Mouse (Mus musculus) ES-E14 (cell line): ENCODE measurements at regions not wholly inside any gene's neighbourhood (a gene's known extent, or its start where the extent isn't known, plus 50 kb on each side); places are given as distances from the start of the nearest gene placed in this dataset.
"Not testable (repeated sequence)": the region's sequence is repeated elsewhere in the genome, so short reads cannot be mapped to it uniquely, and the experiment has no call there.

Experiments
- DNase-seq: peaks from one replicate; pipeline ENCODE4 v3.0.0-alpha.2; 2013; ENCODE audit warnings: low read depth, low spot score
- H3K27ac ChIP-seq: 2 replicates; pipeline ENCODE4 v1.5.1; 2012; ENCODE audit warnings: low read depth, mild to moderate bottlenecking, low read length, moderate library complexity, mixed read lengths; ENCODE audit not compliant: poor library complexity, insufficient read depth, severe bottlenecking
- H3K36me3 ChIP-seq: 2 replicates; pipeline ENCODE4 v1.6.1; 2012; ENCODE audit warnings: mild to moderate bottlenecking, low read length, moderate library complexity, mixed read lengths; ENCODE audit not compliant: control insufficient read depth, poor library complexity, insufficient read depth, severe bottlenecking
- H3K4me1 ChIP-seq, 2 experiments: fragments of 150-350 bp in 1 of 2; sonication (generic) in 1 of 2; 2 replicates each; pipeline ENCODE4 v1.6.1; 2012; ENCODE audit warnings: low read length in 2 of 2, mild to moderate bottlenecking in 1 of 2, mixed read lengths in 1 of 2; ENCODE audit not compliant: control insufficient read depth in 2 of 2, insufficient read depth in 2 of 2, poor library complexity in 1 of 2
- H3K4me3 ChIP-seq, 2 experiments: fragments of 150-350 bp in 1 of 2; sonication (generic) in 1 of 2; 2 replicates each; pipeline ENCODE4 v1.5.1; 2012; ENCODE audit warnings: low read length in 2 of 2, low read depth in 1 of 2, mild to moderate bottlenecking in 1 of 2, mixed read lengths in 1 of 2; ENCODE audit not compliant: insufficient read depth in 1 of 2, poor library complexity in 1 of 2, severe bottlenecking in 1 of 2
- H3K9ac ChIP-seq: 2 replicates; pipeline ENCODE4 v1.6.1; 2012; ENCODE audit warnings: low read depth, mild to moderate bottlenecking, low read length, mixed read lengths; ENCODE audit not compliant: poor library complexity, insufficient read depth, severe bottlenecking
- H3K9me3 ChIP-seq: fragments of 150-350 bp; sonication (generic); 2 replicates; pipeline ENCODE4 v1.6.1; 2012; ENCODE audit warnings: low read depth, mild to moderate bottlenecking, low read length; ENCODE audit not compliant: control insufficient read depth, insufficient read depth
- CHD2 ChIP-seq: IDR thresholded peaks from 2 replicates; pipeline ENCODE4 v1.6.1; 2014; ENCODE audit warnings: mild to moderate bottlenecking, low read depth, low read length, inconsistent platforms
- HCFC1 ChIP-seq: IDR thresholded peaks from 2 replicates; pipeline ENCODE4 v1.6.1; 2012; ENCODE audit warnings: low read length, inconsistent platforms, borderline replicate concordance; ENCODE audit not compliant: insufficient read depth
- MAFK ChIP-seq: IDR thresholded peaks from 2 replicates; pipeline ENCODE4 v1.6.1; 2014; ENCODE audit warnings: mild to moderate bottlenecking, low read depth, low read length, inconsistent platforms; ENCODE audit not compliant: insufficient read depth
- ZC3H11A ChIP-seq: IDR thresholded peaks from 2 replicates; pipeline ENCODE4 v1.6.1; 2012; ENCODE audit warnings: low read depth, mild to moderate bottlenecking, inconsistent platforms, low read length, borderline replicate concordance
- ZNF384 ChIP-seq: IDR thresholded peaks from 2 replicates; pipeline ENCODE4 v1.6.1; 2012; ENCODE audit warnings: low read depth, low read length, inconsistent platforms
- in situ Hi-C, 2 experiments: fragments of 600-800 bp; cut with MboI; formaldehyde crosslinking; loops; one replicate each; pipeline ENCODE4 v1.15.1; 2025; ENCODE audit warnings: low sequenced_read_pairs in 2 of 2, inconsistent platforms in 1 of 2; ENCODE audit not compliant: unreplicated experiment in 2 of 2

- Histone ChIP-seq H3K4me1 (no peaks in the 10 kb centered on the region), H3K9ac (no peak overlapping the region), H3K27ac (no peak overlapping the region), H3K4me3 (no peak overlapping the region), H3K36me3 (no peaks in the 10 kb centered on the region), H3K9me3 (no peaks in the 10 kb centered on the region)
- DNase-seq: no peak
- in situ Hi-C loops: no loop called here
- no peak for TF ChIP-seq CHD2
- no peak for TF ChIP-seq MAFK
- no peak for TF ChIP-seq ZNF384
- TF ChIP-seq ZC3H11A: no peak
- TF ChIP-seq HCFC1: no peak
These were observed 499.9 kb upstream of the Mdga2 start for GRCm38 (mm10) chr12:67722033-67722800.

- no peak overlapping the region for H3K27ac ChIP-seq
- H3K4me3 ChIP-seq: no peak overlapping the region
- no peaks in the 10 kb centered on the region for H3K36me3 ChIP-seq
- H3K9ac ChIP-seq: no peak overlapping the region
- TF ChIP-seq ZNF384 (no peak), ZC3H11A (no peak), HCFC1 (no peak), CHD2 (no peak), MAFK (no peak)
- in situ Hi-C loops: no loop called here
- H3K9me3 ChIP-seq: no peaks in the 10 kb centered on the region
- DNase-seq: no peak
- no peaks in the 10 kb centered on the region for H3K4me1 ChIP-seq
These were observed 499.0 kb upstream of the Mdga2 start for GRCm38 (mm10) chr12:67721146-67721928.

GRCm38 (mm10) chr12:67712396-67712795 is 490.0 kb upstream of the Mdga2 start:
- peak; percentile 24 for DNase-seq
- in situ Hi-C loops, H3K4me3 ChIP-seq: not testable (repeated sequence)

More at GRCm38 (mm10) chr12:67712396-67712795, 490.0 kb upstream of the Mdga2 start:
- H3K9ac ChIP-seq, H3K4me1 ChIP-seq, H3K9me3 ChIP-seq, H3K27ac ChIP-seq, H3K36me3 ChIP-seq: not testable (repeated sequence)
